Mouse (Mus musculus) heart, postnatal 0 days (tissue): ENCODE results near the gene Rnpep.

Experiments
- CTCF ChIP-seq: IDR thresholded peaks from 2 replicates; pipeline ENCODE4 v1.5.1; 2016; ENCODE audit warnings: antibody characterized with exemption, control low read depth, low read depth
- EP300 ChIP-seq: IDR thresholded peaks from 2 replicates; pipeline ENCODE4 v1.6.1; 2016; ENCODE audit warnings: antibody characterized with exemption, low read depth

GRCm38 (mm10) chr1:135328368-135328767, 44.5 kb upstream of the Rnpep start:
- TF ChIP-seq CTCF (no peak), EP300 (no peak)
